Mouse (Mus musculus) ES-Bruce4 (cell line): ENCODE results near the gene Pih1d1. TPM values are rescaled to one million over a fixed set of nuclear protein-coding genes. Genes with fewer than 3 reads are reported as not detected.

Experiments used
- H3K27ac ChIP-seq: 2 replicates; pipeline ENCODE4 v1.5.1; 2012; ENCODE audit warnings: low read length, inconsistent platforms; ENCODE audit not compliant: insufficient read depth
- H3K27me3 ChIP-seq: 2 replicates; pipeline ENCODE4 v1.6.1; 2012; ENCODE audit warnings: mild to moderate bottlenecking, low read length, inconsistent platforms; ENCODE audit not compliant: control insufficient read depth, poor library complexity, insufficient read depth, severe bottlenecking
- H3K36me3 ChIP-seq: 2 replicates; pipeline ENCODE4 v1.6.1; 2012; ENCODE audit warnings: inconsistent platforms, mild to moderate bottlenecking, low read length, moderate library complexity; ENCODE audit not compliant: control insufficient read depth, poor library complexity, insufficient read depth, severe bottlenecking
- H3K4me1 ChIP-seq: one replicate; pipeline ENCODE4 v1.8.1; 2011; ENCODE audit warnings: low read length; ENCODE audit not compliant: control insufficient read depth, insufficient read depth
- H3K4me3 ChIP-seq: 2 replicates; pipeline ENCODE4 v1.5.1; 2011; ENCODE audit warnings: low read depth, mild to moderate bottlenecking, low read length
- H3K9ac ChIP-seq: 2 replicates; pipeline ENCODE4 v1.6.1; 2012; ENCODE audit warnings: low read depth, mild to moderate bottlenecking, inconsistent platforms; ENCODE audit not compliant: poor library complexity, severe bottlenecking
- H3K9me3 ChIP-seq: replicated peaks from 2 replicates; pipeline ENCODE4 v1.6.1; 2012; ENCODE audit warnings: mild to moderate bottlenecking, low read length, inconsistent platforms; ENCODE audit not compliant: control insufficient read depth, poor library complexity, insufficient read depth, severe bottlenecking
- CTCF ChIP-seq: IDR thresholded peaks from one replicate; pipeline ENCODE4 v1.8.1; 2011; ENCODE audit warnings: low read depth, low read length
- EP300 ChIP-seq: IDR thresholded peaks from 2 replicates; pipeline ENCODE4 v1.6.1; 2011; ENCODE audit warnings: low read depth, low read length; ENCODE audit not compliant: insufficient read depth
- POLR2A ChIP-seq: IDR thresholded peaks from one replicate; pipeline ENCODE4 v1.8.1; 2011; ENCODE audit warnings: low read length; ENCODE audit not compliant: insufficient read depth
- polyA plus RNA-seq: library from polyadenylated mRNA; stranded (reverse); fragments of >200 nt; gene quantifications from 2 replicates; pipeline ENCODE4 v1.2.4, GENCODE M21; 2011; ENCODE audit warnings: low read depth; ENCODE audit not compliant: missing spikeins, insufficient read depth, insufficient read length

Gene Pih1d1
- polyA plus RNA-seq, 1 experiment = 38.5 TPM

GRCm38 (mm10) chr7:45192585-45193310 is 38.6 kb downstream of the Pih1d1 start:
- TF ChIP-seq POLR2A (no peak), EP300 (no peak), CTCF (no peak)
- Histone ChIP-seq H3K36me3 (no peaks in the 10 kb centered on the region), H3K4me3 (no peak overlapping the region), H3K27ac (no peak overlapping the region), H3K9ac (no peak overlapping the region), H3K4me1 (no peaks in the 10 kb centered on the region), H3K9me3 (no peaks in the 10 kb centered on the region), H3K27me3 (no peaks in the 10 kb centered on the region)

- Histone ChIP-seq H3K36me3 (no peaks in the 10 kb centered on the region), H3K4me3 (no peak overlapping the region), H3K4me1 (no peaks in the 10 kb centered on the region), H3K27me3 (no peaks in the 10 kb centered on the region), H3K9me3 (no peaks in the 10 kb centered on the region), H3K9ac (no peak overlapping the region), H3K27ac (no peak overlapping the region)
- no peak for TF ChIP-seq POLR2A
- no peak for TF ChIP-seq CTCF
- TF ChIP-seq EP300 = no peak
Measured at GRCm38 (mm10) chr7:45193406-45193805, 39.3 kb downstream of the Pih1d1 start.

GRCm38 (mm10) chr7:45193871-45194785 is 40.0 kb downstream of the Pih1d1 start:
- Histone ChIP-seq H3K4me1 (no peaks in the 10 kb centered on the region), H3K9me3 (no peaks in the 10 kb centered on the region), H3K27me3 (no peaks in the 10 kb centered on the region), H3K36me3 (no peaks in the 10 kb centered on the region), H3K4me3 (no peak overlapping the region), H3K9ac (no peak overlapping the region), H3K27ac (no peak overlapping the region)
- TF ChIP-seq EP300 (no peak), CTCF (no peak), POLR2A (no peak)

- no peaks in the 10 kb centered on the region for H3K27me3 ChIP-seq
- no peak overlapping the region for H3K4me3 ChIP-seq
- H3K9me3 ChIP-seq = no peaks in the 10 kb centered on the region
- H3K9ac ChIP-seq = no peak overlapping the region
- TF ChIP-seq POLR2A (no peak), EP300 (no peak), CTCF (no peak)
- no peak overlapping the region for H3K27ac ChIP-seq
- no peaks in the 10 kb centered on the region for H3K36me3 ChIP-seq
- no peaks in the 10 kb centered on the region for H3K4me1 ChIP-seq
Measured at GRCm38 (mm10) chr7:45195341-45196175, 41.5 kb downstream of the Pih1d1 start.

GRCm38 (mm10) chr7:45196176-45196535 is 42.1 kb downstream of the Pih1d1 start:
- Histone ChIP-seq H3K36me3 (no peaks in the 10 kb centered on the region), H3K9me3 (no peaks in the 10 kb centered on the region), H3K27ac (no peak overlapping the region), H3K27me3 (no peaks in the 10 kb centered on the region), H3K4me3 (no peak overlapping the region), H3K4me1 (no peaks in the 10 kb centered on the region), H3K9ac (no peak overlapping the region)
- TF ChIP-seq EP300 (no peak), POLR2A (no peak), CTCF (no peak)
